Comparison of ENCODE assay signal across 7 mouse cellular contexts in genomic region chr11:80210321-80210720, GRCm38 (mm10). TPM values are rescaled to one million over a fixed set of nuclear protein-coding genes. Genes with fewer than 3 reads are reported as not detected.
DNase-seq lines count a peak whose midpoint lies in the region; ATAC-seq lines count a peak whose summit lies in the region.

No protein-coding gene starts in this region.

- no peaks in the 10 kb centered on the region for H3K27me3 ChIP-seq in neural tube, embryonic 11.5 days (ENCODE audit: control insufficient read depth, insufficient read depth, low read length)
- no peaks in the 10 kb centered on the region for H3K27me3 ChIP-seq in liver, embryonic 13.5 days

- WGBS in neural tube, embryonic 11.5 days: 60% methylated on average over 6 of the region's 6 CpGs
- WGBS in liver, embryonic 13.5 days (ENCODE audit: insufficient replicate concordance): 17% methylated on average over 6 of the region's 6 CpGs

- DNase-seq in neural tube, embryonic 11.5 days (ENCODE audit: low spot score): no peak
- DNase-seq in neural tube, embryonic 10.5 days (ENCODE audit: extremely low spot score, low spot score): no peak
- no peak for DNase-seq in liver, embryonic 13.5 days
- DNase-seq in MN1 (ENCODE audit: low spot score): no peak
- no peak for DNase-seq in cerebellum, postnatal 36 days

- no peak for ATAC-seq in neural tube, embryonic 11.5 days (ENCODE audit: insufficient read depth, low FRiP score, low TSS enrichment)
- peak; percentile 26; the same call in 1 of the 2 replicates for ATAC-seq in granulocyte monocyte progenitor cell, adult 5-6 weeks (replicated peaks; ENCODE audit: poor library complexity, severe bottlenecking)
- no peak for ATAC-seq in liver, embryonic 13.5 days (ENCODE audit: low read depth)
- ATAC-seq in monocyte, adult 5-6 weeks (replicated peaks; ENCODE audit: insufficient number of reproducible peaks, low FRiP score, low TSS enrichment, poor library complexity, severe bottlenecking): no peak

- H3K9me3 ChIP-seq in neural tube, embryonic 11.5 days (ENCODE audit: control insufficient read depth, low read length): no peaks in the 10 kb centered on the region
- H3K9me3 ChIP-seq in liver, embryonic 13.5 days (replicated peaks): no peaks in the 10 kb centered on the region

- peaks cover 10% of the 10 kb centered on the region for H3K4me1 ChIP-seq in neural tube, embryonic 11.5 days (ENCODE audit: control insufficient read depth, insufficient read depth, low read length)
- peaks cover 31% of the 10 kb centered on the region for H3K4me1 ChIP-seq in liver, embryonic 13.5 days (replicated peaks)

- no peaks in the 10 kb centered on the region for H3K36me3 ChIP-seq in neural tube, embryonic 11.5 days (ENCODE audit: control insufficient read depth, insufficient read depth, low read length)
- peaks cover 8% of the 10 kb centered on the region; the same call in 1 of the 2 replicates for H3K36me3 ChIP-seq in liver, embryonic 13.5 days

- no peak overlapping the region for H3K9ac ChIP-seq in neural tube, embryonic 11.5 days (ENCODE audit: low read length)
- H3K9ac ChIP-seq in liver, embryonic 13.5 days: peak overlapping the region; percentile 57; the same call in 1 of the 2 replicates

- H3K4me2 ChIP-seq in neural tube, embryonic 11.5 days (ENCODE audit: low read depth): peak overlapping the region; percentile 61; the same call in 1 of the 2 replicates
- H3K4me2 ChIP-seq in liver, embryonic 13.5 days: peak overlapping the region; percentile 77

- no peak overlapping the region for H3K27ac ChIP-seq in neural tube, embryonic 11.5 days (ENCODE audit: low read depth, low read length)
- no peak overlapping the region for H3K27ac ChIP-seq in liver, embryonic 13.5 days

- H3K4me3 ChIP-seq in neural tube, embryonic 11.5 days (ENCODE audit: low read depth, low read length): no peak overlapping the region; the same call in 1 of the 2 replicates
- H3K4me3 ChIP-seq in liver, embryonic 13.5 days (replicated peaks): peak overlapping the region; percentile 87

RNA-seq across cellular contexts. Expression of gene Rhot1, which starts 1.5 kb away (rescaled TPM):
- polyA plus RNA-seq in neural tube, embryonic 11.5 days (2014; fragmentation: Nextera tagmentation; extraction: Ambion mirVana): 70.6 and 75.8 TPM in 2 replicates
- total RNA-seq in granulocyte monocyte progenitor cell, adult 5-6 weeks (2014; fragmentation: Nextera tagmentation): 49.8 and 54.1 TPM in 2 replicates
- total RNA-seq in granulocyte monocyte progenitor cell, adult 5-6 weeks (2017): 44.8 and 58.0 TPM in 2 replicates
- polyA plus RNA-seq in liver, embryonic 13.5 days (2015; fragmentation: Nextera tagmentation; extraction: Ambion mirVana): 23.9 and 29.9 TPM in 2 replicates
- total RNA-seq in monocyte, adult 5-6 weeks (2017): 48.4 to 57.1 TPM (median 56.2 TPM) in 3 replicates

RNA-seq across cellular contexts. Expression of gene Rnf135, which starts 26.7 kb away (rescaled TPM):
- 2.9 and 3.3 TPM in 2 replicates for polyA plus RNA-seq in neural tube, embryonic 11.5 days (2014; fragmentation: Nextera tagmentation; extraction: Ambion mirVana)
- total RNA-seq in granulocyte monocyte progenitor cell, adult 5-6 weeks (2014; fragmentation: Nextera tagmentation): 11.1 and 11.8 TPM in 2 replicates
- 3.3 and 6.4 TPM in 2 replicates for total RNA-seq in granulocyte monocyte progenitor cell, adult 5-6 weeks (2017)
- 4.3 and 5.3 TPM in 2 replicates for polyA plus RNA-seq in liver, embryonic 13.5 days (2015; fragmentation: Nextera tagmentation; extraction: Ambion mirVana)
- total RNA-seq in monocyte, adult 5-6 weeks (2017): 5.0 to 10.4 TPM (median 6.2 TPM) in 3 replicates

RNA-seq across cellular contexts. Expression of gene Adap2, which starts 56.4 kb away (rescaled TPM):
- 0.84 and 1.5 TPM in 2 replicates for polyA plus RNA-seq in neural tube, embryonic 11.5 days (2014; fragmentation: Nextera tagmentation; extraction: Ambion mirVana)
- total RNA-seq in granulocyte monocyte progenitor cell, adult 5-6 weeks (2014; fragmentation: Nextera tagmentation): not detected in 2 replicates
- total RNA-seq in granulocyte monocyte progenitor cell, adult 5-6 weeks (2017): not detected in 2 replicates
- 3.7 and 4.0 TPM in 2 replicates for polyA plus RNA-seq in liver, embryonic 13.5 days (2015; fragmentation: Nextera tagmentation; extraction: Ambion mirVana)
- 6.7 to 11.8 TPM (median 8.7 TPM) in 3 replicates for total RNA-seq in monocyte, adult 5-6 weeks (2017)
